Mouse (Mus musculus): Measurements from ENCODE around the gene Lzic. TPM values are rescaled to one million over a fixed set of nuclear protein-coding genes. Genes with fewer than 3 reads are reported as not detected.
A peak's percentile ranks its signal among the peaks of the same experiment; 100 is the strongest.

Gene Lzic
- polyA plus RNA-seq, 1 experiment from 2014 or later, result 51.1 TPM

- no peaks in the 10 kb centered on the region for H3K9me3 ChIP-seq (ENCODE audit: low read depth, low read length)
- ATAC-seq (ENCODE audit: insufficient read depth), result peak; percentile 56; the same call in 1 of the 2 replicates
- H3K9ac ChIP-seq, result no peak overlapping the region
- peak; percentile 62 for DNase-seq
- H3K4me2 ChIP-seq, result no peak overlapping the region
- H3K27me3 ChIP-seq (ENCODE audit: insufficient read depth, low read length), result no peaks in the 10 kb centered on the region
- H3K4me3 ChIP-seq (ENCODE audit: low read depth, low read length), result no peak overlapping the region
- 64% methylated on average over 8 of the region's 8 CpGs for WGBS
- H3K36me3 ChIP-seq (ENCODE audit: insufficient read depth), result peaks cover 67% of the 10 kb centered on the region
- no peak overlapping the region for H3K27ac ChIP-seq (ENCODE audit: low read depth)
- TF ChIP-seq CTCF (IDR thresholded peaks at IDR 0.05; ENCODE audit: low read depth), result no peak
- no peaks in the 10 kb centered on the region for H3K4me1 ChIP-seq (ENCODE audit: insufficient read depth)
These were observed 13.9 kb downstream of the Lzic start for GRCm38 (mm10) chr4:149498901-149499300.

GRCm38 (mm10) chr4:149499790-149500189, 14.8 kb downstream of the Lzic start:
- Histone ChIP-seq H3K27ac (ENCODE audit: low read depth) (no peak overlapping the region), H3K9me3 (ENCODE audit: low read depth, low read length) (no peaks in the 10 kb centered on the region), H3K36me3 (ENCODE audit: insufficient read depth) (peaks cover 58% of the 10 kb centered on the region), H3K4me1 (ENCODE audit: insufficient read depth) (no peaks in the 10 kb centered on the region), H3K27me3 (ENCODE audit: insufficient read depth, low read length) (no peaks in the 10 kb centered on the region), H3K4me2 (no peak overlapping the region), H3K9ac (no peak overlapping the region), H3K4me3 (ENCODE audit: low read depth, low read length) (no peak overlapping the region)
- no peak for ATAC-seq (ENCODE audit: insufficient read depth)
- no peak for DNase-seq
- 83% methylated on average over 5 of the region's 5 CpGs for WGBS
- no peak for TF ChIP-seq CTCF (IDR thresholded peaks at IDR 0.05; ENCODE audit: low read depth)

- no peaks in the 10 kb centered on the region for H3K4me1 ChIP-seq (ENCODE audit: insufficient read depth)
- no peak overlapping the region for H3K9ac ChIP-seq
- H3K36me3 ChIP-seq (ENCODE audit: insufficient read depth), result peaks cover 27% of the 10 kb centered on the region
- H3K4me3 ChIP-seq (ENCODE audit: low read depth, low read length), result no peak overlapping the region
- H3K4me2 ChIP-seq, result no peak overlapping the region
- 0 out of 2 replicates have a peak overlapping the region, but pooled peaks have one; percentile 18 for H3K27ac ChIP-seq (ENCODE audit: low read depth)
- no peak for TF ChIP-seq CTCF (IDR thresholded peaks at IDR 0.05; ENCODE audit: low read depth)
- DNase-seq (no peak), ATAC-seq (ENCODE audit: insufficient read depth) (no peak)
- WGBS, result 75% methylated on average over 5 of the region's 5 CpGs
- no peaks in the 10 kb centered on the region for H3K9me3 ChIP-seq (ENCODE audit: low read depth, low read length)
- no peaks in the 10 kb centered on the region for H3K27me3 ChIP-seq (ENCODE audit: insufficient read depth, low read length)
These were observed 19.3 kb downstream of the Lzic start for GRCm38 (mm10) chr4:149504363-149504762.

- ATAC-seq (ENCODE audit: insufficient read depth) (no peak), DNase-seq (no peak)
- WGBS, result 49% methylated on average over 3 of the region's 3 CpGs
- Histone ChIP-seq H3K4me3 (ENCODE audit: low read depth, low read length) (no peak overlapping the region), H3K4me1 (ENCODE audit: insufficient read depth) (no peaks in the 10 kb centered on the region), H3K36me3 (ENCODE audit: insufficient read depth) (peaks cover 23% of the 10 kb centered on the region), H3K27me3 (ENCODE audit: insufficient read depth, low read length) (no peaks in the 10 kb centered on the region), H3K9ac (no peak overlapping the region), H3K27ac (ENCODE audit: low read depth) (no peak overlapping the region), H3K4me2 (no peak overlapping the region), H3K9me3 (ENCODE audit: low read depth, low read length) (no peaks in the 10 kb centered on the region)
- TF ChIP-seq CTCF (IDR thresholded peaks at IDR 0.05; ENCODE audit: low read depth), result no peak
These were observed 19.8 kb downstream of the Lzic start for GRCm38 (mm10) chr4:149504858-149505257.

- 63% methylated on average over 14 of the region's 15 CpGs for WGBS
- Histone ChIP-seq H3K27ac (ENCODE audit: low read depth) (peak overlapping the region; percentile 50), H3K4me1 (ENCODE audit: insufficient read depth) (no peaks in the 10 kb centered on the region), H3K9me3 (ENCODE audit: low read depth, low read length) (no peaks in the 10 kb centered on the region), H3K9ac (no peak overlapping the region), H3K36me3 (ENCODE audit: insufficient read depth) (peaks cover 18% of the 10 kb centered on the region), H3K27me3 (ENCODE audit: insufficient read depth, low read length) (no peaks in the 10 kb centered on the region), H3K4me2 (no peak overlapping the region), H3K4me3 (ENCODE audit: low read depth, low read length) (no peak overlapping the region)
- TF ChIP-seq CTCF (IDR thresholded peaks at IDR 0.05; ENCODE audit: low read depth), result no peak
- ATAC-seq (ENCODE audit: insufficient read depth) (no peak), DNase-seq (no peak)
These were observed 20.4 kb downstream of the Lzic start for GRCm38 (mm10) chr4:149505261-149505967.

- Histone ChIP-seq H3K36me3 (ENCODE audit: insufficient read depth) (peaks cover 11% of the 10 kb centered on the region; the same call in 1 of the 2 replicates), H3K27ac (ENCODE audit: low read depth) (no peak overlapping the region), H3K9me3 (ENCODE audit: low read depth, low read length) (no peaks in the 10 kb centered on the region), H3K27me3 (ENCODE audit: insufficient read depth, low read length) (no peaks in the 10 kb centered on the region), H3K4me1 (ENCODE audit: insufficient read depth) (peaks cover 4% of the 10 kb centered on the region; the same call in 1 of the 2 replicates), H3K4me3 (ENCODE audit: low read depth, low read length) (no peak overlapping the region), H3K9ac (no peak overlapping the region), H3K4me2 (no peak overlapping the region)
- ATAC-seq (ENCODE audit: insufficient read depth) (no peak), DNase-seq (no peak)
- WGBS, result 79% methylated on average over 3 of the region's 3 CpGs
- no peak for TF ChIP-seq CTCF (IDR thresholded peaks at IDR 0.05; ENCODE audit: low read depth)
These were observed 21.9 kb downstream of the Lzic start for GRCm38 (mm10) chr4:149506904-149507303.

GRCm38 (mm10) chr4:149511221-149511646, 26.2 kb downstream of the Lzic start:
- no peaks in the 10 kb centered on the region for H3K36me3 ChIP-seq (ENCODE audit: insufficient read depth)
- H3K4me1 ChIP-seq (ENCODE audit: insufficient read depth), result peaks cover 7% of the 10 kb centered on the region; the same call in 1 of the 2 replicates
- peak; percentile 85 for ATAC-seq (ENCODE audit: insufficient read depth)
- H3K9me3 ChIP-seq (ENCODE audit: low read depth, low read length), result no peaks in the 10 kb centered on the region
- H3K27ac ChIP-seq (ENCODE audit: low read depth), result peak overlapping the region; percentile 73
- TF ChIP-seq CTCF (IDR thresholded peaks at IDR 0.05; ENCODE audit: low read depth), result no peak
- no peak overlapping the region for H3K4me3 ChIP-seq (ENCODE audit: low read depth, low read length)
- H3K27me3 ChIP-seq (ENCODE audit: insufficient read depth, low read length), result no peaks in the 10 kb centered on the region
- DNase-seq, result peak; percentile 84
- H3K4me2 ChIP-seq, result no peak overlapping the region
- 22% methylated on average over 6 of the region's 6 CpGs for WGBS
- H3K9ac ChIP-seq, result no peak overlapping the region
